Mouse (Mus musculus): ENCODE measurements around the gene Clip1.

- no peak for TF ChIP-seq TCF12 (IDR thresholded peaks at IDR 0.05; ENCODE audit: low read depth, low read length)
- TF ChIP-seq SIN3A (IDR thresholded peaks at IDR 0.05; ENCODE audit: low read length): no peak
- TF ChIP-seq CTCF (IDR thresholded peaks at IDR 0.05 in 2 of 3, conservative IDR thresholded peaks at IDR 0.05 in 1 of 3; ENCODE audit: control insufficient read depth in 1 of 3, insufficient read depth in 1 of 3, low read depth in 2 of 3, low read length in 3 of 3, poor library complexity in 1 of 3, severe bottlenecking in 1 of 3): no peak
- TF ChIP-seq RAD21 (IDR thresholded peaks at IDR 0.05; ENCODE audit: low read depth, low read length): no peak
- no peak for TF ChIP-seq ZC3H11A (IDR thresholded peaks at IDR 0.05; ENCODE audit: low read depth, low read length)
- no peak for TF ChIP-seq SMC3 (IDR thresholded peaks at IDR 0.05; ENCODE audit: low read depth, low read length)
- TF ChIP-seq MAZ (IDR thresholded peaks at IDR 0.05; ENCODE audit: low read depth, low read length): no peak
- TF ChIP-seq JUND (IDR thresholded peaks at IDR 0.05; ENCODE audit: low read depth, low read length): no peak
- TF ChIP-seq POLR2A (IDR thresholded peaks at IDR 0.05; ENCODE audit: control insufficient read depth in 1 of 2, insufficient read depth in 1 of 2, low read depth in 1 of 2, low read length in 2 of 2, poor library complexity in 1 of 2): no peak
- no peak for TF ChIP-seq POLR2AphosphoS2 (IDR thresholded peaks at IDR 0.05; ENCODE audit: low read length)
- no peak for TF ChIP-seq TBP (IDR thresholded peaks at IDR 0.05; ENCODE audit: low read depth, low read length)
- TF ChIP-seq EP300 (IDR thresholded peaks at IDR 0.05; ENCODE audit: low read depth in 1 of 2, low read length in 2 of 2): no peak
Observed at GRCm38 (mm10) chr5:123609416-123609815, 75.0 kb downstream of the Clip1 start.

Measured in MEL (cell line).